Comparison of ENCODE assay signal across 8 mouse cellular contexts in the genomic region with DNA sequence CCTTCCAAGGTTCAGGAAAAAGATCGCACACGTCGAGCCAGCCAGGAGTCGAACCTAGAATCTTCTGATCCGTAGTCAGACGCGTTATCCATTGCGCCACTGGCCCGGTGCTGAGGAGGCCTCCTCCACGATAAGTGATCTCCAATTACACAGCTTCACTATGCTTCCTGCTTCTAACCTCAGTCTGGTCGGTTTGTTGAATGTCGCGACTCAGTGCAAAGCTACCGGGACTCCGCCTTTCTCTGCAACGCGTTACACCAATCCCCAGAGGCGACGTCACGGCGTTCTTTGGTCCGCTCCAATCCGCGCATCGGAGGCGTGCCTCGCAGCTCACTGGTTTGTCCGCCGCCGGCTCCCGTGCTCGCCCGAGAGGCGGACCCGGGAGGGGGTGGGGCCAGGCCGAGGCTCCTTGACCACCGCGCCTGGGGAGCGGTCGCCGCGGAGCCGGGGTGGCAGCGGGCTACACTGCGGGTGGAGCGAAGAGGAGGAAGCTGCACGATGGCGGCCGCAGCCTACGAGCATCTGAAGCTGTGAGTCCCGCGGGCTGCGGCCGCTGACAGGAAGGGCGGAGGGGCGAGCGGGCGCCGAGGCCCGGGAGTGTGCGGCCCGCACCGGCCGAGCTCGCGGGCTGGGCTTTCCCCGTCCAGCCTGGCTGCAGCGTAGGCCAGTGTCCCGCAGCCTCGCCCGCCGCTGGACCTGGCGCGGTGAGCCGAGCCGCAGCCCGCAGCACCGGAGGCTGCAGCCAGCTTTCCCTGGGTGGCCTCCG. TPM values are rescaled to one million over a fixed set of nuclear protein-coding genes. Genes with fewer than 3 reads are reported as not detected.
DNase-seq lines count a peak whose midpoint lies in the region; ATAC-seq lines count a peak whose summit lies in the region.

A gene (plus strand): TSS at position 368 of the 766 bp plus-strand sequence.

- peak; percentile 99 for DNase-seq in R1 (ENCODE audit: low read depth, low spot score)
- DNase-seq in cerebellum, postnatal 25 days = peak; percentile 97 to 100
- DNase-seq in frontal cortex, postnatal 25 days (ENCODE audit: low spot score in 2 of 2) = peak; percentile 95
- peak; percentile 100 for DNase-seq in hindbrain, embryonic 14.5 days (ENCODE audit: low spot score)
- peak; percentile 96 to 98 for DNase-seq in layer of hippocampus, postnatal 36 days
- peak; percentile 99 for DNase-seq in lung, postnatal 36 days
- DNase-seq in retina, postnatal 1 day = peak; percentile 100
- peak; percentile 95 to 98 for DNase-seq in urinary bladder, adult 18-20 months (ENCODE audit: low spot score in 2 of 2)

- H3K27me3 ChIP-seq in hindbrain, embryonic 14.5 days (ENCODE audit: control insufficient read depth, insufficient read depth, low read length) = no peaks in the 10 kb centered on the region

- H3K4me3 ChIP-seq in hindbrain, embryonic 14.5 days (replicated peaks; ENCODE audit: low read length) = peak within 1 kb of the TSS; percentile 87

- H3K4me1 ChIP-seq in hindbrain, embryonic 14.5 days (replicated peaks; ENCODE audit: control insufficient read depth, insufficient read depth, low read length) = peaks cover 31% of the 10 kb centered on the region

- under 1% methylated on average over 75 of the region's 79 CpGs for WGBS in hindbrain, embryonic 14.5 days

- peak within 1 kb of the TSS; percentile 91 for H3K27ac ChIP-seq in hindbrain, embryonic 14.5 days

- no peaks in the 10 kb centered on the region for H3K9me3 ChIP-seq in hindbrain, embryonic 14.5 days (ENCODE audit: control insufficient read depth, low read length)

- peak within 1 kb of the TSS; percentile 98 for H3K9ac ChIP-seq in hindbrain, embryonic 14.5 days

- peak; percentile 99 for ATAC-seq in hindbrain, embryonic 14.5 days (ENCODE audit: low FRiP score)

- peak within 1 kb of the TSS; percentile 69 for H3K4me2 ChIP-seq in hindbrain, embryonic 14.5 days (replicated peaks)

- no peaks in the 10 kb centered on the region for H3K36me3 ChIP-seq in hindbrain, embryonic 14.5 days (replicated peaks; ENCODE audit: control insufficient read depth, insufficient read depth)

RNA-seq across cellular contexts. Expression of the gene that starts here (rescaled TPM):
- 56.7 and 71.8 TPM in 2 replicates for polyA plus RNA-seq in hindbrain, embryonic 14.5 days (2014; fragmentation: Nextera tagmentation; extraction: Ambion mirVana)
- 10 to 100 TPM; 59.3 to 63.7 TPM for total RNA-seq in layer of hippocampus, postnatal 36 days (2021)

Comparison
In these comparisons a context has a peak if more than half of its experiments do, and no peak if none do; other contexts are left out.
1. Peak in every context shown above with its lines: DNase-seq, ATAC-seq, H3K4me3 ChIP-seq and H3K27ac ChIP-seq.